Mouse (Mus musculus) hindbrain, embryonic 11.5 days (tissue): Measurements from ENCODE around the gene Fam19a4. TPM values are rescaled to one million over a fixed set of nuclear protein-coding genes. Genes with fewer than 3 reads are reported as not detected.

Experiments
- ATAC-seq: fragments of 200-750 bp; cut with Nextera tagmentation; 2 replicates; pipeline ENCODE4 v1.8.0; 2017; ENCODE audit warnings: mild to moderate bottlenecking, moderate TSS enrichment, moderate library complexity; ENCODE audit not compliant: low FRiP score
- DNase-seq: peaks from one replicate; pipeline ENCODE4 v3.0.0-alpha.2; 2015; ENCODE audit warnings: low spot score
- H3K27ac ChIP-seq: fragments of 300-500 bp; sonication (generic); 2 replicates; pipeline ENCODE4 v1.5.1; 2014; ENCODE audit warnings: mild to moderate bottlenecking, low read depth, low read length
- H3K27me3 ChIP-seq: fragments of 300-500 bp; sonication (generic); 2 replicates; pipeline ENCODE4 v1.6.1; 2014; ENCODE audit warnings: mild to moderate bottlenecking, low read length, moderate library complexity, mixed read lengths; ENCODE audit not compliant: control insufficient read depth, insufficient read depth
- H3K36me3 ChIP-seq: fragments of 300-500 bp; sonication (generic); 2 replicates; pipeline ENCODE4 v1.6.1; 2014; ENCODE audit warnings: mild to moderate bottlenecking, low read length, moderate library complexity, mixed read lengths; ENCODE audit not compliant: control insufficient read depth, insufficient read depth
- H3K4me1 ChIP-seq: fragments of 300-500 bp; sonication (generic); replicated peaks from 2 replicates; pipeline ENCODE4 v1.6.1; 2014; ENCODE audit warnings: low read length, mixed read lengths; ENCODE audit not compliant: control insufficient read depth, insufficient read depth
- H3K4me2 ChIP-seq: fragments of 300-500 bp; sonication (generic); replicated peaks from 2 replicates; pipeline ENCODE4 v1.6.1; 2014; ENCODE audit warnings: mild to moderate bottlenecking, low read depth, low read length
- H3K4me3 ChIP-seq: fragments of 300-500 bp; sonication (generic); 2 replicates; pipeline ENCODE4 v1.5.1; 2014; ENCODE audit warnings: low read depth, low read length
- H3K9ac ChIP-seq: fragments of 300-500 bp; sonication (generic); 2 replicates; pipeline ENCODE4 v1.6.1; 2014; ENCODE audit warnings: low read depth, low read length
- H3K9me3 ChIP-seq: fragments of 300-500 bp; sonication (generic); 2 replicates; pipeline ENCODE4 v1.6.1; 2016; ENCODE audit warnings: low read length; ENCODE audit not compliant: control insufficient read depth
- WGBS: fragments of 180-500 bp; shearing (Covaris S2); extraction: QIAGEN DNeasy Blood & Tissue Kit; methylation state at CpG from one replicate; pipeline ENCODE4 v1.1.7; 2014; 5-methylcytosine and 5-hydroxymethylcytosine counted together
- polyA plus RNA-seq: library from polyadenylated mRNA; unstranded; fragments of >200 nt; fragmentation: Nextera tagmentation; extraction: Ambion mirVana; gene quantifications from 2 replicates; pipeline ENCODE4 v1.2.1, GENCODE M21; 2014

Gene Fam19a4
- 4.6 and 6.8 TPM in 2 replicates for polyA plus RNA-seq

DNA sequence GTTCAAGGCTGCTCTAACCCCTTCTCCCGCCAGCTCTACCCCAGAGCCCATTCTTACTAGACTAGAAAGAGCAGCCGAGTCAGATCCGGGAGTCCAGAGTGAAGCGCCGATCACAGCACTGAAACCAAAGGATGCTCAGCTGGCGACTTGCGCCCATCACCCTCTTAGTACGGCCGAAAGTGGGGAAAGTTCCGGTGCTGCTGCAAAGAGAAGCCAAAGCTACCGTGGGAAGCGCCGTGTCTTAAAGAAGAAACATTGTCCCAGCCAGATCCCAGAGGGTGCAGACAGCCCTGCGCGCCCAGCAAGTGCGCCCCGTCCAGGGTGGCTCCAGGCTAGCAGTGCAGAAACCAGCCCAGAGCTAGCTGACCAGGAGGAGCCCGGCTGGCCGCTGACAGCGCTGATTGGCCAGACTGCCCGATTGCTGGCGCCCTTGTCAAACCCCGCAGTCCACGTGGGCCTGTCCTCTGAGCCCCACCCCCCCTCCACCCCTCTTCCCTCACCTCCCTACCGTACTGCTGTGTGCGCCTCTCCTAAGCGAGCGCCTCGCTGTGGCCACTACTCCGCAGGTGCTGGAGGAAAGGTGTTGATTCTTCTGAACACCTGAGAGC is at the start of gene Fam19a4:
TSS of gene Fam19a4 (minus strand) at position 340 of the 608 bp plus-strand sequence.
- DNase-seq (peak; percentile 75), ATAC-seq (peak; percentile 92)
- no peaks in the 10 kb centered on the region for H3K9me3 ChIP-seq
- peak within 1 kb of the TSS; percentile 71 for H3K4me2 ChIP-seq
- peak within 1 kb of the TSS; percentile 39 for H3K4me3 ChIP-seq
- no peak within 1 kb of the TSS for H3K27ac ChIP-seq
- H3K4me1 ChIP-seq = peaks cover 4% of the 10 kb centered on the region; the same call in 1 of the 2 replicates
- H3K27me3 ChIP-seq = peaks cover 9% of the 10 kb centered on the region
- no peaks in the 10 kb centered on the region for H3K36me3 ChIP-seq
- WGBS = 1% methylated on average over 27 of the region's 30 CpGs
- peak within 1 kb of the TSS; percentile 12; the same call in 1 of the 2 replicates for H3K9ac ChIP-seq

- H3K4me3 ChIP-seq = no peak overlapping the region
- H3K27ac ChIP-seq = no peak overlapping the region
- DNase-seq = peak; percentile 87
- H3K27me3 ChIP-seq = no peaks in the 10 kb centered on the region
- no peaks in the 10 kb centered on the region for H3K36me3 ChIP-seq
- H3K9ac ChIP-seq = no peak overlapping the region
- 0 out of 2 replicates have a peak, but pooled peaks cover 6% of the 10 kb centered on the region for H3K4me1 ChIP-seq
- H3K4me2 ChIP-seq = no peak overlapping the region
- H3K9me3 ChIP-seq = no peaks in the 10 kb centered on the region
- peak; percentile 63; the same call in 1 of the 2 replicates for ATAC-seq
- 24% methylated on average over 2 of the region's 2 CpGs for WGBS
Measured at GRCm38 (mm10) chr6:97106777-97107176, 46.6 kb upstream of the Fam19a4 start.

GRCm38 (mm10) chr6:97106106-97106505 is 45.9 kb upstream of the Fam19a4 start:
- Histone ChIP-seq H3K27ac (no peak overlapping the region), H3K9me3 (no peaks in the 10 kb centered on the region), H3K4me1 (peaks cover 8% of the 10 kb centered on the region), H3K9ac (no peak overlapping the region), H3K4me2 (no peak overlapping the region), H3K27me3 (no peaks in the 10 kb centered on the region), H3K36me3 (no peaks in the 10 kb centered on the region), H3K4me3 (no peak overlapping the region)
- WGBS = 79% methylated on average over 8 of the region's 8 CpGs
- DNase-seq (peak; percentile 7), ATAC-seq (no peak)

DNA sequence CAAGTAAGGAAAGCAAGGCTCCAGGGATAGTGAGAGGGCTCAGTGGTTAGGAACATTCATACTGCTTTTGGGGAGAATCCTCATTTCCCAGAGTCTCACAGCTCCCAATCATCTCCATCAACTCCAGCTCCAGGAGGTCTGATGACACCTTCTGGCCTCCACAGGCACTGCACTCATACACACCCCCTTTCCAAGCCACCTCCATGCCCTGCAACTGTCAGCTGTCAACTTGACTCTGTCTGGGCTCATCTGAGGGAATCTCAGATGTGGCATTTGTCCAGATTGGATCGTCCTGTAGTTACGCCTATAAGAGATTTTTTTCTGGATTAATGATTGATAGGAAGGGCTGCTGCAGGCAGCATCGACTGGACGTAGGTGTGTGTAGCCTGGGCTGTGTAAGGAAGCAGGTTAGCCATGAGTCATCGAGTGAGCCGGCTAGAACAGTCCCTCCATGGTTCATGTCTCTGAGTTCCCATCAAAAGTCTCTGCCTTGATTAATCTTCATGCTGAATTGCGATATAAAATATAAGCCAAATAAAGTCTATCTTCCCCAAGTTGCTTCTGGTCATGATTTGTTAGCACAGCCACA is 44.1 kb upstream of the Fam19a4 start:
- Histone ChIP-seq H3K27me3 (no peaks in the 10 kb centered on the region), H3K4me1 (peaks cover 8% of the 10 kb centered on the region), H3K27ac (no peak overlapping the region), H3K36me3 (no peaks in the 10 kb centered on the region), H3K4me3 (no peak overlapping the region), H3K9me3 (no peaks in the 10 kb centered on the region), H3K9ac (no peak overlapping the region), H3K4me2 (no peak overlapping the region)
- ATAC-seq (no peak), DNase-seq (peak; percentile 39)
- WGBS = 81% methylated on average over 7 of the region's 7 CpGs

DNA sequence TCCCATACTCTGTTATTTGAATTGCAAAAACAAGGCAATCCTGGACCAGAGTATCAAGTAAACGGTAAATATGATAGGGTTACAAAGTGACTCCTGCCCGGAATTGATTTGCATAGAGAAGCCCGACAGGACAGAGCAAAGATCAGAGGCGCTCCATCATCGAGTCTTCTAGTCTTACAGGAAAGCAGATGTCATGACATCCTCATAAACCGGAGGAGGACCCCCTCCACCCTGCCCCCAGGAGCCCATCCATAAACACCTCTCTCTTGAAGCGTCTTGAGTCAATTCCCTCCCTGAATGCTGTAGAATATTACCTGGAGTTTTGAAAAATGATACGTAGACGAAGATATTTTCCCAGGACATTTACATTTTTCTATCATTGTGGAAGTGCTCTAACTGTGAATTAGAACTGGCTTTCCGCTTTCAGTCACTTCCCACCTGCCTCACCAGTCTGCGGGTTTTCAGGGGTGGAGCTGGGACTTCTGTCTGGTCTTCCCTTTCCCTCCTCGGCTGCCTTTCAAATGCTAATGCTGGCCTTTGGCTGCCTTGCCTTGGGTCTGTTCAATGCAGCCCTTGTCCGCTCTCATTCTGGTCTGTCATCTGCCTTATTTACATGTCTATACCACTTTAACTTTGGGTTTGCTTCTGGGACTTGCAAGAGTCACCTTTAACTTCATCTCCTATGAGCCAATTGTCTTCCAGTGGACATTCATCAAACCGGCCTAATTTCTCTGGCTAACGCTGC is 41.9 kb upstream of the Fam19a4 start:
- Histone ChIP-seq H3K27me3 (no peaks in the 10 kb centered on the region), H3K9ac (no peak overlapping the region), H3K27ac (no peak overlapping the region), H3K4me1 (peaks cover 8% of the 10 kb centered on the region), H3K9me3 (no peaks in the 10 kb centered on the region), H3K4me3 (no peak overlapping the region), H3K4me2 (peak overlapping the region; percentile 26; the same call in 1 of the 2 replicates), H3K36me3 (no peaks in the 10 kb centered on the region)
- ATAC-seq (peak; percentile 81), DNase-seq (peak; percentile 68)
- 3% methylated on average over 15 of the region's 15 CpGs for WGBS

- Histone ChIP-seq H3K4me3 (no peak overlapping the region), H3K4me2 (peak overlapping the region; percentile 26; the same call in 1 of the 2 replicates), H3K27ac (peak overlapping the region; percentile 45; the same call in 1 of the 2 replicates), H3K36me3 (no peaks in the 10 kb centered on the region), H3K9me3 (no peaks in the 10 kb centered on the region), H3K9ac (no peak overlapping the region), H3K27me3 (no peaks in the 10 kb centered on the region), H3K4me1 (peaks cover 8% of the 10 kb centered on the region)
- 19% methylated on average over 12 of the region's 12 CpGs for WGBS
- ATAC-seq (no peak), DNase-seq (peak; percentile 34)
Measured at GRCm38 (mm10) chr6:97101190-97101957, 41.2 kb upstream of the Fam19a4 start.

DNA sequence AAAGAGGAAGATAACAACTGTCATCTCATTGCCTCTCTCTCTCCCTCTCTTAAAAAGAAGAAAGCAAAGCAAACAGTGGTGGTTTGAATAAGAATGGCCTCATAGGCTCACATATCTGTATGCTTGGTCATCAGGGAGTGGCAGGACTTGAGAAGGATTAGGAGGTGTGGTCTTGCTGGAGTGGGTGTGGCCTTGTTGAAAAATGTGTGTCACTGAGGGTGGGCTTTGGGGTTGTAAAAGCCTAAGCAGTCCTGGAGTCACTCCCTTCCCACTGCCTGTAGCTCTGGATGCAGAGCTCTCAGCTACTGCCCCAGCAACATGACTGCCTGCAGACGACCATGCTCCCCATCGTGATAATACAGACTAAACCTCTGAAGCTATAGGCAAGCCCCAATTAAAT is 22.1 kb upstream of the Fam19a4 start:
- H3K4me1 ChIP-seq = no peaks in the 10 kb centered on the region
- no peak overlapping the region for H3K9ac ChIP-seq
- no peak overlapping the region for H3K27ac ChIP-seq
- H3K36me3 ChIP-seq = no peaks in the 10 kb centered on the region
- no peaks in the 10 kb centered on the region for H3K9me3 ChIP-seq
- DNase-seq = no peak
- 96% methylated on average over 2 of the region's 2 CpGs for WGBS
- no peaks in the 10 kb centered on the region for H3K27me3 ChIP-seq
- no peak overlapping the region for H3K4me2 ChIP-seq
- ATAC-seq = no peak
- no peak overlapping the region for H3K4me3 ChIP-seq

GRCm38 (mm10) chr6:97080016-97080415 is 19.8 kb upstream of the Fam19a4 start:
- H3K9ac ChIP-seq = no peak overlapping the region
- H3K4me3 ChIP-seq = no peak overlapping the region
- DNase-seq = no peak
- H3K36me3 ChIP-seq = no peaks in the 10 kb centered on the region
- no peaks in the 10 kb centered on the region for H3K4me1 ChIP-seq
- no peak for ATAC-seq
- H3K9me3 ChIP-seq = no peaks in the 10 kb centered on the region
- H3K27me3 ChIP-seq = no peaks in the 10 kb centered on the region
- H3K27ac ChIP-seq = no peak overlapping the region
- H3K4me2 ChIP-seq = no peak overlapping the region
- WGBS = 58% methylated on average over 9 of the region's 9 CpGs
